Mouse (Mus musculus): ENCODE data around the gene Gm49325.
A peak's percentile ranks its signal among the peaks of the same experiment; 100 is the strongest.

Gm49325 gene

DNA sequence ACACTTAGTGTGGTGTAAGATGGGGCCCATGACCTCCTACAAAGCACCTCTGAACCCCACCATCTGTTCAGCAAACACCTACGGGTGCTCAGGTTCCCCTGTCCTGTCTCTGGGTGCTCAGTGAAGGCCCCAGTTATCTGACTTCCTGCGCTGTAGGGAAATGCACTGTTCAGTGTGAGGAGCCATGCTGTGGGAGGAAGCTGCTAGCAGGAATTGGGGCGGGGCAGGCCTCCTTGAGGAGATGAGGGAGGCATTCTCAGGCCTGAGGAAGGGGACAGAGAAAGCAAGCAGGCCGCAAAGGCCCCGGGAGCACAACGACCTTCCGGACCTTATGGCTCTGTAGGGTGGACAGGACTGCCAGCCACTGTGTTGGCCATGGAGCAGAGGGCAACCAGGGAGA, 16.9 kb upstream of the Gm49325 start:
- DNase-seq (ENCODE audit: low spot score in 2 of 2), result no peak

GRCm38 (mm10) chr10:77589749-77590148, 16.2 kb upstream of the Gm49325 start:
- DNase-seq (ENCODE audit: low spot score in 2 of 2), result no peak

DNA sequence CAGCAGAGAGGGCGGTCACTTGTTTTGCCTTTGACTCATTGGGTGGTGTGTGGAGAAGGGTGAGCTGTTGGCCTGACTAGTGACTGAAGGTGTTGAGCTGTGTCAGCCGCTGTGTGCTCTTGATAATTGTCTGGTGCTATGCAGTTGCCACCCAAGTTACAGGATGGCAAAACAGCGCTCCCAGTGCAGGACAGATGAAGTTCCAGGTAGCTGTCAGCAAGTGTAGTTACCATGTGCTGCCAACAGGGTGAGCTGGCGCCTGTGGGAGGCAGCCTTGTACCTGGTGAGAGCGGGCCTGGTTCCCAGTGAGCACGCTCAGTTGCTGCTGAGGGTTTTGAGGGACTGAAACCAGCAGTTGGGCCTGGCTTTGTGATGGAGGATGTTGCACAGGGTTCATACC, 15.2 kb upstream of the Gm49325 start:
- peak in 1 of 2 experiments; percentile 27 for DNase-seq (ENCODE audit: low spot score in 2 of 2)

GRCm38 (mm10) chr10:77591546-77591945, 14.5 kb upstream of the Gm49325 start:
- DNase-seq (ENCODE audit: low spot score in 2 of 2), result no peak

DNA sequence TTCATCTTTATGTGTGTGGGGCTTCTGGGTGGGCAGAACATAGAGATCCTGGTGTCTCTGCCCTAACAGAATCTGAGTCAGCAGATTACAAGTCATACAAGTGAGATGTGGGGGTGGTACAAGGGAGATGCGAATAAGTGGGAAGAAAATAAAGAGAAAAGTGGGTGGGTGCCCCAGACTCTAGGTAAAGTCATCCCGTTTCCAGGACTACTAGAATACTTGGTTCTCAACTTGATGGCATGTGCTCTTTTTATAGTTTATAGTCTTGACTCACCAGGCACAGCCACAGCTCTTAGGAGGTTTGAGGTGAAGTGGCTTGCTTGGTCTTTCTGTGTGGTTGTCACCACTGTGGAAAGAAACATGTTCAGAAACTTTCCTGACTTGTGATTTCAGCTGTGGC, 9.9 kb upstream of the Gm49325 start:
- no peak for DNase-seq (ENCODE audit: low spot score in 2 of 2)

GRCm38 (mm10) chr10:77603021-77603420, 3.0 kb upstream of the Gm49325 start:
- DNase-seq (ENCODE audit: low spot score in 2 of 2), result no peak

DNA sequence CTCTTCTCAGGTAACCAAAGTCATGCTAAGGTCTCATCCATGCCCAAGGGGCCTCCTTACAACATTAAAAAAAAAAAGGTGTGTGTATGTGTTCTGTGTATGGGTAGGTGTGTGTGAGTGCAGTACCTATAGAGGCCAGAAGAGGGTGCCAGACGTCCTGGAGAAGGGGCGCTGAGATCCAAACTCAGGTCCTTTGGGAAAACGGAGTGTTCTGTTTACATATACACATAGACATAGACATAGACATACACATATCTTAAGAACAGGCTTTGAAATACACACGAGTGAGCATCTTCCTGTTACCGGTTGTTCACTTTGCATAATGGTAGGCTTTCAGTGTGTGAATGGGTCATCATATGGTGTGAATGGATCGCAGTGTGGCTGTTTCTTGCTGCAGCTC, 1.9 kb upstream of the Gm49325 start:
- no peak for DNase-seq (ENCODE audit: low spot score in 2 of 2)

DNA sequence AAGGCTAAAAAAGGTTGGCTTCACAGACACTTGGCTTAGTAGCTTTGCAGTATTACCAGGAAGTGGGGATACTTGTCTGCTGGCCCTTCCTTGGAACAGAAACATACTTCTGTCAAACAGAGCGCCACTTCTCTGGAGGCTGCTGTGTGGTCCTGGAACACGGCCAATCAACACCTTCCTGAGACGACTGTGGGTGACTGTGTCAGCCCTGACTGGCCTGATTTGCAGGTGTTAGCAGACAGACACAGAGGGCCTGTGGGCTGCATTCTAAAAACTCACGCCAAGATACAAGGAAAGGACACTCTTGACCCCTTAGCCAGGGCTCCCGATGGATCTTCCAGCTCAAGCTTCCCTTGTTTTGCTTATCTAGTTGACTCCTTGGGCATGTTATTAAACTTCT, 1.0 kb upstream of the Gm49325 start:
- DNase-seq (ENCODE audit: low spot score in 2 of 2), result no peak

GRCm38 (mm10) chr10:77605368-77605767, 629 bp upstream of the Gm49325 start:
- DNase-seq (ENCODE audit: low spot score in 2 of 2), result no peak

GRCm38 (mm10) chr10:77606855-77607254, 858 bp downstream of the Gm49325 start:
- DNase-seq (ENCODE audit: low spot score in 2 of 2), result no peak

GRCm38 (mm10) chr10:77607441-77607840, 1.4 kb downstream of the Gm49325 start:
- DNase-seq (ENCODE audit: low spot score in 2 of 2), result no peak

- no peak for DNase-seq (ENCODE audit: low spot score in 2 of 2)
Measured at GRCm38 (mm10) chr10:77608589-77608988, 2.6 kb downstream of the Gm49325 start.

DNA sequence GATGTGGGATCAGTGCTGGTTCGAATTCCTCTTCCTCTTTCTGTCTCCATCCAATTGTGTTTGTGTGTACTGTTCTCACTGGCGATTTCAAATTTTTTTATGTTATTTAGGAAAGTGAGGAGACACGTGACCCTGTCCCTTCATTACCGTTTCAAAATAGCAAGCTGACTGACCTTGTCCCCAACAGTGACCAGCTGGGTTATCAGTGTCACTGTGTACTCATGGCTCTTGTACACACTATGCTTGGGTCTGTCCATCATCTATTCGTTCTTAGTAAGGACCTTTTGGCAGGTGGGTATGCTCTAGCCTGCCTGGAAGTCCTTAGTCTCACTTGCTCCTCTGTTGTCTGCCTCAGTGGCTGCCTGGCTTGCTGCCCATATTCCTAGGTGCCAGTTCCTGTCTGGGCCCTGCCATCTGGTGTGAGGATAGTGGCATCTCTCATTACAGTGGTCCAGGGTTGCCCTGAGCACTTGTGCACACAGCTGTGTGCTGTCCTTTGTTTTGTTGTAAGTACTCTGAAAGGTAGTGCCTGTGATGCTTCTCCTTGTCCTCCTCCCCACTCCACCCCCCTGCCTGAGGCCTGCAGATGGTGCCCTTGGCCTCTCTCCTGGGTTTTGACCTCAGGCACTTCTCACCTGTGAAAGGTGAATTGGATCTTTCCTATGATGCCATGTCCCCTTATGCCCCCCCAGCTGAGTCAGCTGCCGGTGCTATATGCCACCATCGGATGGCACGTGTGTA, 4.4 kb downstream of the Gm49325 start:
- no peak for DNase-seq (ENCODE audit: low spot score in 2 of 2)

DNA sequence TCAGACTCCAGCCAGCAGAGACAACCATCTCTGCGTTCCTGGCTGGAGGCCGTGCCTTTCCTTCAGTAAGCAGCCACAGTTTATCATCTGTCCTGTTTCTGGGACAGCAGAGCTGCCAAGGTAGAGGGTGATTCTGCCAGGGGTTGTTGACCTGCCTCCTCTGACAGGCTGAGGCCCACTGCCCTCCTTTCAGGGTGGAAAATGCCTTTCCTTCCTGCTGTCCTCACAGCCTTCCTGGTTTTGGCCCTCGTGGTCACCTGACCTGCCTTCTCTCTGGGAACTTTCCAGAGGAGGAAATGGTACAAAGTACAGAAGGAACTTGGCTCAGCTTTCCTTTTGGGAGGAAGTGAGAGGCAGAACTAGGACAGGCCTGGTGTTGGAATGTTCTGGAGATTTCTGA, 7.4 kb downstream of the Gm49325 start:
- no peak for DNase-seq (ENCODE audit: low spot score in 2 of 2)

DNA sequence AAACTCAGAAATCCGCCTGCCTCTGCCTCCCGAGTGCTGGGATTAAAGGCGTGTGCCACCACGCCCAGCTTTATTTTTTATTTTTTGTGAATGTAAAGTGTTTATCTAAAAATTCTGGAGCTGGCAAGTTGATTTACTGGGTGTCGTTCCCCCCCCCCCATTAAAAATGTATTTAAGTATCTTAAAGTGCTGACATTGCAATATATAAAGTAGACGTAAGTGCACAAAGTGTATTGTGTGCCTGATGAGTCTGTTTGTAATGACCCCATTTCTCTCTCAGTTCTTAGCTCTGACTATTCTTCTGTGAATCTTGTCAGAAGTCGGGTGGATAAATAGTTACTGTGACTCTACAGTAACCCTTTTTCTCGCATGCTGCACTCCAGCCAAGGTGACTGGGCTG, 9.7 kb downstream of the Gm49325 start:
- DNase-seq (ENCODE audit: low spot score in 2 of 2), result no peak

- no peak for DNase-seq (ENCODE audit: low spot score in 2 of 2)
Measured at GRCm38 (mm10) chr10:77616166-77616565, 10.2 kb downstream of the Gm49325 start.

DNA sequence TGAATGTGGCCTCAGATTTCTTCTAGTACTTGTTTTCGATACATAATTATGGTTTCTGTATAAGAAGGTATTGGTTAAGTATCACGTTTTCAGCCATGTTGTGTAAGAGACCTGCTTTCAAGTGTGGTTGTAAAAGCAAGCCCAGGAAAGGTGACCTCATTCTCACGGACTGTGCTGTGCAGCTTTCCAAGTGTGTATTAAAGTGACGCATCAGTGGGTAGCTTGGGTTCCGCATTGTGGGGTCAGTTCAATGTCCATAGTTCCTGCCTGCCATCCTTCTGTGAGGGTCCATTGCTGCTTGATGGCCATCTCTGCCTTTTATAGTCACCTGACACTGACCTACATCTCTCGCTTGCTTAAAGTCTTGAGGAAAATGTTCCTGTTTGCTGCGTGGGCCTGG, 10.9 kb downstream of the Gm49325 start:
- DNase-seq (ENCODE audit: low spot score in 2 of 2), result no peak

DNA sequence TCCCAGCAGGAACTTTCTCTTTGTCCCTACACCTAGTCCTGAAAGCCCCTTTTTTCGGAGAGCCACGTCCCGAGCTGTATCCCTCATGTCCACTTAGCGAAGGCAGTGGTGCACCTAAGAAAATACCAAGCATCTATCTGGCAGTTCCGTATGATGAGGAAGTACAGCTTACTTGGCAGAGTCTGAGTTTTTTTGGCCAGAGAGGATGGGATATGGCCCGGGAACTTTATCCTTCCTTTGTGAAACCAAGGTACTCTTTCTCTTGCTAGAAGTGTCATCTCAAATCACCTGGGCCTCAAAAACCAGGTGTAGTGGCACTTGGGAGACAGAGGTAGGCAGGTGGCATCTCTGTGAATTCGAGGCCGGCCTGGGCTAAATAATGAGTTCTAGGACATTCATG, 15.5 kb downstream of the Gm49325 start:
- no peak for DNase-seq (ENCODE audit: low spot score in 2 of 2)

DNA sequence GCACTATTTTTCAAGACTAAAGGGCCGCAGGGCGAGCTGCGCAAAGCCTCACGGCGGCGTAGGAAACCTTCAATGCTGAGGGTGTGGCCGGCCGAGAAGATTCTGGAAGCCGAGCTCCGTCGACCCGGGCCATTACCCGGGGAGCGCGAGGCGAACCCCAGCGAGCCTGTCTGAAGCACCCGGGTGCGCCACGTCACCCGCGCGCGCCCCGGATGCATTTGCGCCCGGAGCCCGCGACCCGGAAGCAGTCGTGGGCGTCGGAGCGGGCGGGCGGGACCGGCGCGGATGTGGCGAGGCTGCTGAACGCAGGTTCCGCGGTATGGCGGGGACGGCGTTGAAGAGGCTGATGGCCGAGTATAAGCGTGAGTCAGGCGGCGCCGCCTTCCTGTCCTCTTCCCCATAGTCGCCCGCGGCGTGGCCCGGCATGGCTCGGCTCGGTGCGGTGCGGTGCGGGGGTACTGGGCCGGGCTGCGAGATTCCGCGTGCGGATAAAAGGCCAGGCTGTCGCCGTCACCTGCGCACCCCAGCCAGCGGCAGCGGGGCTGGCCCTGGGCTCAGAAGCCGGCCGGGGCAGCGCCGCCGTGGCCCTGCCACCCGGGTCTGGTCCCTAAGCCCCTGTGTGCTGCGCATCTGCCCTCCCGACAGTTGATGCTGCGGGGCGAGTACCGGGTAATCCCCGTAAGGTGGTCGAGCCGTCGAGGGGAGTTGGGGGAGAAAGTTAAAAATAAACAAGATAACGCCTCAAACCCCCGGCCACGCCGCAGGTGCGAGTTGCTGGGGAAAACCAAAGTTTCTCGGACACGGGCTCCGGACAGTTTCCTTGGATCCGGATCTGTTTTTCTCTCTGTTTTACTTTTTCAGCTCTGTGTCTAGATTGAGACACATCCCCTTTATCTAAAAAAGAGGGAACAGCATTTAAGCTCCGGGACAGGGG, 16.3 kb downstream of the Gm49325 start, which contains the start of gene Ube2g2:
TSS of gene Ube2g2 (plus strand) at position 221 of the 934 bp plus-strand sequence.
- peak; percentile 90 to 96 for DNase-seq (ENCODE audit: low spot score in 2 of 2)

DNA sequence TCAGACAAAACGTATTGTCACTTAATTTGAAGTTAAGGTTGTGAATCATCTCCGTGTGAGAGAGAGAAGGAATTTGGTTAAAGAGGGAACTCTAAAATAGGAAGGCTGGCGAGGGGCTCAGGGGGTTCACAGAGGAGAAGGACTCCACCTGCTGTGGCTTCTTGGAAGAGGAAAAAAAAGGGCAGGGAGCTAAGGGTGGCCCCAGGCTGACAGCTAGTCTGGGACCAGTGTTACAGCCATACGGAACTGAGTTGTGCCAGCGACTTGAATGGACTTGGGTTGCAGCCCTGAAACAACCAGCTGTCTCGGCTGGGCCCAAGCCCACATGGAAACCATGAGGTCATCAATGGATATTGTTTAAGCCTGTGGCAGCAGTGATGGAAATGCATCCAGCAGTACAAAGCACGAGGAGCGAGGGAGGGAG, 17.1 kb downstream of the Gm49325 start:
- DNase-seq (ENCODE audit: low spot score in 2 of 2), result peak in 1 of 2 experiments; percentile 63

DNA sequence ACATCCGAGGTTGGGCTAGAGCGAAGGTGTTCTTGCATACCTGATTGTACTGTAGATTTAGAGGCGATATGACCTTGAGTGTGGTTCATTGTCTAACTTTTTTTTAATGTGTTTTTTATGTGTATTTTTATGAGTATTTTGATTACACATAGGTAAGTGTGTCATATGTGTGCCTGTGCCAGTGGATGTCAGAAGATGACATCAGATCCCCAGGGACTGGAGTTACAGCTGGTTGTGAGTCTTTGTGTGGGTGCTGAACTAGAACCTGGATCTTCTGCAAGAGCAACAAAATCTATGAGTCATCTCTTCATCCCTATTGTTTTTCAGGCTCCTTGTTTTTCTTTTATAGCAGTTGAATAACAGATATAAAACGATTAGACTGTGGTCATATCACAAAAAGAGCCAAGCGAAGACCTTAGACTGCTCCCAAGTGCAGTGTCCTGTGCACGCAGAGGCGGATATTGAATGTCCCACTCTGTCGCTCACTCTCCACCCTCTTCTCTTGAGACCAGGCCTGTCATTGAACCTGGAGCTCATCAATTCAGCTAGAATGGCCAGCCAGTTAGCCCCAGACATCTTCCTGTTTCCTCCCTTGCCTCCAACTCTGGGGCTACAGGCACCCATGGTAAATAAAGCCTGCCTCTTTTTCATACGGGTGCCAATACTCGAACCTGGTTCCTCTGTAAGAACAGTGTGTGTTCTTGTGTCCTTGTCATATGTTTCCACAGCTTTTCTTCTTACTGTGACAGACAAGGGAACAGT, 17.8 kb downstream of the Gm49325 start:
- no peak for DNase-seq (ENCODE audit: low spot score in 2 of 2)

- DNase-seq (ENCODE audit: low spot score in 2 of 2), result no peak
Measured at GRCm38 (mm10) chr10:77624570-77624995, 18.6 kb downstream of the Gm49325 start.
